Mouse (Mus musculus) limb, embryonic 14.5 days (tissue): ENCODE measurements around the gene 2300002M23Rik. TPM values are rescaled to one million over a fixed set of nuclear protein-coding genes. Genes with fewer than 3 reads are reported as not detected.

Source experiments
- ATAC-seq: fragments of 200-750 bp; cut with Nextera tagmentation; 2 replicates; pipeline ENCODE4 v1.8.0; 2017; ENCODE audit warnings: low read depth, moderate number of reproducible peaks, moderate TSS enrichment; ENCODE audit not compliant: low FRiP score
- DNase-seq: peaks from one replicate; pipeline ENCODE4 v3.0.0-alpha.2; 2015; ENCODE audit warnings: low spot score
- H3K27ac ChIP-seq: fragments of 300-500 bp; sonication (generic); replicated peaks from 2 replicates; pipeline ENCODE4 v1.5.1; 2014; ENCODE audit warnings: low read depth, mild to moderate bottlenecking, low read length, moderate library complexity, mixed read lengths
- H3K27me3 ChIP-seq: fragments of 300-500 bp; sonication (generic); 2 replicates; pipeline ENCODE4 v1.6.1; 2014; ENCODE audit warnings: low read length, mixed read lengths; ENCODE audit not compliant: control insufficient read depth, insufficient read depth
- H3K36me3 ChIP-seq: fragments of 300-500 bp; sonication (generic); 2 replicates; pipeline ENCODE4 v1.6.1; 2014; ENCODE audit warnings: mild to moderate bottlenecking, low read length, moderate library complexity, mixed read lengths; ENCODE audit not compliant: control insufficient read depth, insufficient read depth
- H3K4me1 ChIP-seq: fragments of 300-500 bp; sonication (generic); 2 replicates; pipeline ENCODE4 v1.6.1; 2014; ENCODE audit warnings: antibody characterized with exemption, low read length, mixed read lengths; ENCODE audit not compliant: control insufficient read depth, insufficient read depth
- H3K4me2 ChIP-seq: fragments of 300-500 bp; sonication (generic); replicated peaks from 2 replicates; pipeline ENCODE4 v1.6.1; 2014; ENCODE audit warnings: low read depth, mild to moderate bottlenecking, low read length, moderate library complexity; ENCODE audit not compliant: severe bottlenecking
- H3K4me3 ChIP-seq: fragments of 300-500 bp; sonication (generic); replicated peaks from 2 replicates; pipeline ENCODE4 v1.5.1; 2014; ENCODE audit warnings: low read length
- H3K9ac ChIP-seq: fragments of 300-500 bp; sonication (generic); 2 replicates; pipeline ENCODE4 v1.6.1; 2014; ENCODE audit warnings: mild to moderate bottlenecking, low read depth, low read length, moderate library complexity; ENCODE audit not compliant: severe bottlenecking
- H3K9me3 ChIP-seq: fragments of 300-500 bp; sonication (generic); 2 replicates; pipeline ENCODE4 v1.6.1; 2016; ENCODE audit warnings: low read length; ENCODE audit not compliant: control insufficient read depth
- POLR2A ChIP-seq: fragments of 200-500 bp; IDR thresholded peaks from 2 replicates; pipeline ENCODE4 v1.8.0; 2012; ENCODE audit warnings: inconsistent platforms, mild to moderate bottlenecking, moderate library complexity, borderline replicate concordance; ENCODE audit not compliant: insufficient read depth, insufficient read length; ENCODE audit errors: extremely low read depth
- WGBS: fragments of 180-500 bp; shearing (Covaris S2); extraction: QIAGEN DNeasy Blood & Tissue Kit; methylation state at CpG from one replicate; pipeline ENCODE4 v1.1.7; 2014; 5-methylcytosine and 5-hydroxymethylcytosine counted together
- polyA plus RNA-seq, 2 experiments: library from polyadenylated mRNA; depleted of rRNA in 1 of 2; stranded (reverse) in 1 of 2; unstranded in 1 of 2; fragments of >200 nt; fragmentation: Nextera tagmentation in 1 of 2; extraction: Ambion mirVana in 1 of 2; gene quantifications; 2 replicates each; pipeline versions ENCODE4 v1.2.1 to v1.2.3; 2012 to 2014

2300002M23Rik gene
- polyA plus RNA-seq, 2 experiments, result 0.21 TPM; not detected in 1

DNA sequence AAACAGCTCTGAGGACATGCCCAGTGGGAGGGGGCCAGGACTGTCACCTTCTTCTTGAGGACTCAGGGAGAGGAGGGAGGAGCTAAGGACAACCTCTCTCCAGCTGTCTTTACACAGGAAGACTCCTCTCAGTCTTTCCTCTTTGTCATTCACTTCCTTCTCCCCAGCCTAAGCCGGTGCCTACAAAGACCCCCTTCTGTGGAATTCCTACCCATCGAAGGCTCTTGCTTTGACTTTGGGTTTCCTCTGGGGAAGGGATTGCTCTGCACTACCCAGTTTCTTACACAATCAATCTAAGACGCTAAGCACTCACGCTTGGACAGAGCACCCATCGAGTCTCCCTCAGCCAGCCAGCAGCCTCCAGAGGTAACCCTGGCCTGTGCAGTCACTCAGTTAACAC is 18.6 kb upstream of the 2300002M23Rik start:
- H3K9ac ChIP-seq, result no peak overlapping the region
- DNase-seq, result no peak
- TF ChIP-seq POLR2A, result no peak
- no peaks in the 10 kb centered on the region for H3K9me3 ChIP-seq
- no peak for ATAC-seq
- no peaks in the 10 kb centered on the region for H3K27me3 ChIP-seq
- no peak overlapping the region for H3K4me3 ChIP-seq
- 25% methylated on average over 5 of the region's 5 CpGs for WGBS
- H3K4me2 ChIP-seq, result no peak overlapping the region
- H3K27ac ChIP-seq, result no peak overlapping the region
- no peaks in the 10 kb centered on the region; the same call in 1 of the 2 replicates for H3K4me1 ChIP-seq
- H3K36me3 ChIP-seq, result no peaks in the 10 kb centered on the region

DNA sequence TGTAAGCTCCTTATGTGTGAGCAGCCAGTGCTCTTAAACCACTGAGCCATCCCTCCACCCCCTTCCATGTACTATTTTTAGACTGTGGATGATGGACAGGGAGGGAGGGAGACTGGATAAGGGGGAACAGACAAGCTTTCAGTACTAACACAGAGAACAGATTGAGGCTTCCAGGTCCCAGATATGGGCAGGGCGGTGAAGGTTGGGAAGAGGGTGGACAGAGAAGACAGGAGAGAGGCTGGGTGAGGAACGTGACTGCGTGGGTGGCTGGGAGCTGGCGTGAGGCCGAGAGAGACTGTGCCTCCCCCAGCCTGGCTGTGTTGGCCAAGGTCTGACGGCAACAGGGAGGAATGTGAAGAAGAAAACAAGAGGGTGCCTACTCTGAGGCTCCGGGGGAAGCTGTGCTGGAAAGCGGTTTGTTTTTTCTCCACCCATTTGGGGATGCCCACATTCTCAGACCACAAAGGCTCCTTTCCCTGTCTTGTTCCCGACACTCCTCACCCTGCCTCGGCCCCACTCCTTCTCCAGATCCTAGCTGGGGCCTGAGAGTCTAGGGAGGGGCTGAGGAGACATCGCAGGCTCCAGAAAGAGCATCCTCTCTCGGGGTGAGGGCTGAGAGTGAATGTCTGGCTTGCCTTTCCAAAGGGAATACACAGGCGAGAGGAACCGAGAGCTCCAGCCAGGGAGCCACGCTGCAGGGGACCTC is 17.7 kb upstream of the 2300002M23Rik start:
- DNase-seq, result no peak
- Histone ChIP-seq H3K9ac (peak overlapping the region; percentile 31; the same call in 1 of the 2 replicates), H3K4me1 (no peaks in the 10 kb centered on the region; the same call in 1 of the 2 replicates), H3K4me2 (no peak overlapping the region), H3K27ac (peak overlapping the region; percentile 2), H3K9me3 (no peaks in the 10 kb centered on the region), H3K27me3 (no peaks in the 10 kb centered on the region), H3K36me3 (no peaks in the 10 kb centered on the region), H3K4me3 (no peak overlapping the region)
- WGBS, result 55% methylated on average over 15 of the region's 15 CpGs
- TF ChIP-seq POLR2A, result no peak
- peak; percentile 51 for ATAC-seq

GRCm38 (mm10) chr17:35550143-35550494 is 17.1 kb upstream of the 2300002M23Rik start:
- Histone ChIP-seq H3K27ac (peak overlapping the region; percentile 2; the same call in 1 of the 2 replicates), H3K4me1 (no peaks in the 10 kb centered on the region; the same call in 1 of the 2 replicates), H3K9me3 (no peaks in the 10 kb centered on the region), H3K9ac (no peak overlapping the region), H3K36me3 (no peaks in the 10 kb centered on the region), H3K4me3 (no peak overlapping the region), H3K4me2 (no peak overlapping the region), H3K27me3 (no peaks in the 10 kb centered on the region)
- TF ChIP-seq POLR2A, result no peak
- DNase-seq (no peak), ATAC-seq (no peak)
- 93% methylated on average over 4 of the region's 4 CpGs for WGBS

- Histone ChIP-seq H3K9me3 (no peaks in the 10 kb centered on the region), H3K4me1 (no peaks in the 10 kb centered on the region; the same call in 1 of the 2 replicates), H3K4me2 (no peak overlapping the region), H3K4me3 (no peak overlapping the region), H3K27me3 (no peaks in the 10 kb centered on the region), H3K27ac (no peak overlapping the region), H3K9ac (no peak overlapping the region), H3K36me3 (no peaks in the 10 kb centered on the region)
- TF ChIP-seq POLR2A, result no peak
- DNase-seq, result no peak
- no peak for ATAC-seq
- WGBS, result 36% methylated on average over 8 of the region's 8 CpGs
Measured at GRCm38 (mm10) chr17:35550871-35551270, 16.4 kb upstream of the 2300002M23Rik start.

GRCm38 (mm10) chr17:35551881-35552414 is 15.3 kb upstream of the 2300002M23Rik start, which contains the start of gene Cdsn:
Gene Cdsn (plus strand): TSS chr17:35552128.
- 84% methylated on average over 10 of the region's 10 CpGs for WGBS
- Histone ChIP-seq H3K27ac (no peak within 1 kb of the TSS), H3K9ac (no peak within 1 kb of the TSS), H3K4me1 (no peaks in the 10 kb centered on the region; the same call in 1 of the 2 replicates), H3K36me3 (no peaks in the 10 kb centered on the region), H3K4me3 (no peak within 1 kb of the TSS), H3K4me2 (no peak within 1 kb of the TSS), H3K27me3 (no peaks in the 10 kb centered on the region), H3K9me3 (no peaks in the 10 kb centered on the region)
- no peak for DNase-seq
- no peak for ATAC-seq
- TF ChIP-seq POLR2A, result no peak
